Mouse (Mus musculus) heart, embryonic 13.5 days (tissue): ENCODE results near the gene Ptgis. TPM values are rescaled to one million over a fixed set of nuclear protein-coding genes. Genes with fewer than 3 reads are reported as not detected.

Source experiments
- ATAC-seq: fragments of 200-750 bp; cut with Nextera tagmentation; 2 replicates; pipeline ENCODE4 v1.8.0; 2017; ENCODE audit warnings: moderate TSS enrichment; ENCODE audit not compliant: insufficient number of reproducible peaks, low FRiP score, low TSS enrichment; ENCODE audit errors: extremely low read depth
- H3K27ac ChIP-seq: fragments of 300-500 bp; sonication (generic); replicated peaks from 2 replicates; pipeline ENCODE4 v1.5.1; 2015; ENCODE audit warnings: moderate library complexity, mild to moderate bottlenecking, inconsistent platforms
- H3K27me3 ChIP-seq: fragments of 300-500 bp; sonication (generic); replicated peaks from 2 replicates; pipeline ENCODE4 v1.6.1; 2015; ENCODE audit warnings: mild to moderate bottlenecking, inconsistent platforms
- H3K36me3 ChIP-seq: fragments of 300-500 bp; sonication (generic); 2 replicates; pipeline ENCODE4 v1.6.1; 2015; ENCODE audit warnings: mild to moderate bottlenecking, inconsistent platforms
- H3K4me1 ChIP-seq: fragments of 300-500 bp; sonication (generic); 2 replicates; pipeline ENCODE4 v1.6.1; 2015; ENCODE audit warnings: inconsistent platforms
- H3K4me2 ChIP-seq: fragments of 300-500 bp; sonication (generic); 2 replicates; pipeline ENCODE4 v1.6.1; 2015; ENCODE audit warnings: inconsistent platforms, mild to moderate bottlenecking, moderate library complexity
- H3K4me3 ChIP-seq: fragments of 300-500 bp; sonication (generic); 2 replicates; pipeline ENCODE4 v1.5.1; 2015; ENCODE audit warnings: moderate library complexity, mild to moderate bottlenecking, inconsistent platforms
- H3K9ac ChIP-seq: fragments of 300-500 bp; sonication (generic); 2 replicates; pipeline ENCODE4 v1.6.1; 2015; ENCODE audit warnings: inconsistent platforms, mild to moderate bottlenecking, moderate library complexity
- H3K9me3 ChIP-seq: fragments of 300-500 bp; sonication (generic); 2 replicates; pipeline ENCODE4 v1.6.1; 2016; ENCODE audit warnings: inconsistent platforms
- WGBS: fragments of 180-500 bp; shearing (Covaris S2); methylation state at CpG from one replicate; pipeline ENCODE4 v1.1.7; 2015; ENCODE audit warnings: mixed read lengths; 5-methylcytosine and 5-hydroxymethylcytosine counted together
- polyA plus RNA-seq: library from polyadenylated mRNA; unstranded; fragments of >200 nt; fragmentation: Nextera tagmentation; extraction: Ambion mirVana; gene quantifications from 2 replicates; pipeline ENCODE4 v1.2.1, GENCODE M21; 2015

Ptgis gene
- 21.6 and 21.8 TPM in 2 replicates for polyA plus RNA-seq

GRCm38 (mm10) chr2:167240008-167240964 is at the start of gene Ptgis:
Gene Ptgis (minus strand): TSS chr2:167240604.
- Histone ChIP-seq H3K27me3 (peaks cover 19% of the 10 kb centered on the region), H3K9ac (peak within 1 kb of the TSS; percentile 85), H3K36me3 (no peaks in the 10 kb centered on the region), H3K27ac (peak within 1 kb of the TSS; percentile 55), H3K4me3 (peak within 1 kb of the TSS; percentile 57), H3K4me1 (peaks cover 28% of the 10 kb centered on the region), H3K4me2 (peak within 1 kb of the TSS; percentile 78), H3K9me3 (peaks cover 10% of the 10 kb centered on the region; the same call in 1 of the 2 replicates)
- ATAC-seq = peak; percentile 49; the same call in 1 of the 2 replicates
- WGBS = 3% methylated on average over 45 of the region's 45 CpGs

- Histone ChIP-seq H3K9ac (no peak overlapping the region), H3K27ac (no peak overlapping the region), H3K36me3 (no peaks in the 10 kb centered on the region), H3K4me3 (no peak overlapping the region), H3K4me2 (no peak overlapping the region), H3K9me3 (no peaks in the 10 kb centered on the region), H3K27me3 (peaks cover 8% of the 10 kb centered on the region; the same call in 1 of the 2 replicates), H3K4me1 (no peaks in the 10 kb centered on the region)
- WGBS = 85% methylated on average over 13 of the region's 13 CpGs
- ATAC-seq = no peak
These were observed 41.1 kb upstream of the Ptgis start for GRCm38 (mm10) chr2:167281461-167281860.

- Histone ChIP-seq H3K27me3 (peaks cover 8% of the 10 kb centered on the region), H3K36me3 (no peaks in the 10 kb centered on the region), H3K4me3 (no peak overlapping the region), H3K9me3 (no peaks in the 10 kb centered on the region), H3K4me2 (no peak overlapping the region), H3K9ac (no peak overlapping the region), H3K27ac (no peak overlapping the region), H3K4me1 (no peaks in the 10 kb centered on the region)
- 65% methylated on average over 4 of the region's 4 CpGs for WGBS
- ATAC-seq = no peak
These were observed 40.5 kb upstream of the Ptgis start for GRCm38 (mm10) chr2:167280986-167281310.

- H3K9me3 ChIP-seq = no peaks in the 10 kb centered on the region
- peaks cover 8% of the 10 kb centered on the region for H3K27me3 ChIP-seq
- no peak overlapping the region for H3K4me3 ChIP-seq
- H3K4me1 ChIP-seq = no peaks in the 10 kb centered on the region
- no peaks in the 10 kb centered on the region for H3K36me3 ChIP-seq
- 45% methylated on average over 26 of the region's 26 CpGs for WGBS
- no peak for ATAC-seq
- no peak overlapping the region for H3K27ac ChIP-seq
- no peak overlapping the region for H3K4me2 ChIP-seq
- no peak overlapping the region for H3K9ac ChIP-seq
These were observed 39.9 kb upstream of the Ptgis start for GRCm38 (mm10) chr2:167280090-167280985.

- WGBS = 53% methylated on average over 17 of the region's 17 CpGs
- no peaks in the 10 kb centered on the region for H3K4me1 ChIP-seq
- H3K27ac ChIP-seq = no peak overlapping the region
- H3K4me2 ChIP-seq = no peak overlapping the region
- no peaks in the 10 kb centered on the region for H3K9me3 ChIP-seq
- H3K36me3 ChIP-seq = no peaks in the 10 kb centered on the region
- no peak overlapping the region for H3K4me3 ChIP-seq
- no peak overlapping the region for H3K9ac ChIP-seq
- no peak for ATAC-seq
- H3K27me3 ChIP-seq = peaks cover 8% of the 10 kb centered on the region
These were observed 38.5 kb upstream of the Ptgis start for GRCm38 (mm10) chr2:167278751-167279526.

GRCm38 (mm10) chr2:167278011-167278410 is 37.6 kb upstream of the Ptgis start:
- Histone ChIP-seq H3K36me3 (no peaks in the 10 kb centered on the region), H3K4me1 (no peaks in the 10 kb centered on the region), H3K27me3 (peaks cover 8% of the 10 kb centered on the region), H3K27ac (no peak overlapping the region), H3K4me3 (no peak overlapping the region), H3K4me2 (no peak overlapping the region), H3K9me3 (no peaks in the 10 kb centered on the region), H3K9ac (no peak overlapping the region)
- WGBS = 69% methylated on average over 7 of the region's 7 CpGs
- ATAC-seq = no peak

- no peaks in the 10 kb centered on the region for H3K9me3 ChIP-seq
- H3K4me3 ChIP-seq = no peak overlapping the region
- H3K27me3 ChIP-seq = peaks cover 8% of the 10 kb centered on the region
- no peak overlapping the region for H3K4me2 ChIP-seq
- no peak overlapping the region for H3K27ac ChIP-seq
- no peaks in the 10 kb centered on the region for H3K36me3 ChIP-seq
- H3K9ac ChIP-seq = no peak overlapping the region
- H3K4me1 ChIP-seq = no peaks in the 10 kb centered on the region
- no peak for ATAC-seq
- WGBS = 76% methylated on average over 13 of the region's 13 CpGs
These were observed 36.6 kb upstream of the Ptgis start for GRCm38 (mm10) chr2:167277026-167277425.

- H3K9ac ChIP-seq = no peak overlapping the region
- no peaks in the 10 kb centered on the region for H3K4me1 ChIP-seq
- H3K4me2 ChIP-seq = no peak overlapping the region
- 74% methylated on average over 10 of the region's 10 CpGs for WGBS
- no peaks in the 10 kb centered on the region for H3K36me3 ChIP-seq
- H3K9me3 ChIP-seq = no peaks in the 10 kb centered on the region
- peaks cover 8% of the 10 kb centered on the region for H3K27me3 ChIP-seq
- H3K27ac ChIP-seq = no peak overlapping the region
- H3K4me3 ChIP-seq = no peak overlapping the region
- ATAC-seq = no peak
These were observed 35.5 kb upstream of the Ptgis start for GRCm38 (mm10) chr2:167275856-167276255.

- no peak overlapping the region for H3K9ac ChIP-seq
- WGBS = 48% methylated on average over 10 of the region's 10 CpGs
- no peaks in the 10 kb centered on the region for H3K9me3 ChIP-seq
- H3K4me2 ChIP-seq = no peak overlapping the region
- H3K4me1 ChIP-seq = no peaks in the 10 kb centered on the region
- no peak overlapping the region for H3K27ac ChIP-seq
- peaks cover 2% of the 10 kb centered on the region for H3K27me3 ChIP-seq
- H3K36me3 ChIP-seq = no peaks in the 10 kb centered on the region
- H3K4me3 ChIP-seq = no peak overlapping the region
- no peak for ATAC-seq
These were observed 34.5 kb upstream of the Ptgis start for GRCm38 (mm10) chr2:167274713-167275465.

GRCm38 (mm10) chr2:167273206-167273740 is 32.9 kb upstream of the Ptgis start:
- Histone ChIP-seq H3K27me3 (no peaks in the 10 kb centered on the region; the same call in 1 of the 2 replicates), H3K4me1 (peaks cover 3% of the 10 kb centered on the region), H3K9me3 (no peaks in the 10 kb centered on the region), H3K36me3 (no peaks in the 10 kb centered on the region), H3K4me2 (no peak overlapping the region), H3K9ac (no peak overlapping the region), H3K4me3 (no peak overlapping the region), H3K27ac (no peak overlapping the region)
- WGBS = 67% methylated on average over 13 of the region's 13 CpGs
- ATAC-seq = no peak
